Mouse (Mus musculus) ovary, postnatal 36 days (tissue): ENCODE measurements around the gene Pcgf5.
"Not testable (repeated sequence)": the region's sequence is repeated elsewhere in the genome, so short reads cannot be mapped to it uniquely, and the experiment has no call there.

Experiments
- DNase-seq: peaks from one replicate; pipeline ENCODE4 v3.0.0; 2022; ENCODE audit warnings: low spot score, mixed read lengths

Gene Pcgf5

GRCm38 (mm10) chr19:36384426-36384825 lies 36.3 kb downstream of the Pcgf5 start:
- DNase-seq, result no peak

GRCm38 (mm10) chr19:36388502-36388901 lies 40.4 kb downstream of the Pcgf5 start:
- no peak for DNase-seq

GRCm38 (mm10) chr19:36390714-36391113 lies 42.6 kb downstream of the Pcgf5 start:
- no peak for DNase-seq

- DNase-seq, result no peak
Observed at GRCm38 (mm10) chr19:36398500-36398899, 50.4 kb downstream of the Pcgf5 start.

GRCm38 (mm10) chr19:36408352-36409100 lies 60.4 kb downstream of the Pcgf5 start:
- DNase-seq, result no peak

- DNase-seq, result peak; percentile 97
Observed at GRCm38 (mm10) chr19:36409280-36409860, 61.3 kb downstream of the Pcgf5 start.

- DNase-seq, result no peak
Observed at GRCm38 (mm10) chr19:36409861-36410392, 61.8 kb downstream of the Pcgf5 start.

GRCm38 (mm10) chr19:36419885-36420284 lies 71.8 kb downstream of the Pcgf5 start:
- DNase-seq, result no peak

GRCm38 (mm10) chr19:36427195-36427876 lies 79.2 kb downstream of the Pcgf5 start:
- no peak for DNase-seq

GRCm38 (mm10) chr19:36428116-36428515 lies 80.0 kb downstream of the Pcgf5 start:
- no peak for DNase-seq

GRCm38 (mm10) chr19:36429354-36429753 lies 81.2 kb downstream of the Pcgf5 start:
- DNase-seq, result no peak

- DNase-seq, result no peak
Observed at GRCm38 (mm10) chr19:36433161-36433560, 85.1 kb downstream of the Pcgf5 start.

GRCm38 (mm10) chr19:36439894-36440714 lies 92.0 kb downstream of the Pcgf5 start:
- no peak for DNase-seq

GRCm38 (mm10) chr19:36450997-36451608 lies 103.0 kb downstream of the Pcgf5 start:
- no peak for DNase-seq

GRCm38 (mm10) chr19:36451731-36452130 lies 103.6 kb downstream of the Pcgf5 start:
- no peak for DNase-seq

- DNase-seq, result not testable (repeated sequence)
Observed at GRCm38 (mm10) chr19:36452210-36452609, 104.1 kb downstream of the Pcgf5 start.

GRCm38 (mm10) chr19:36453451-36453850 lies 105.3 kb downstream of the Pcgf5 start:
- DNase-seq, result no peak

- peak; percentile 45 for DNase-seq
Observed at GRCm38 (mm10) chr19:36470106-36470505, 122.0 kb downstream of the Pcgf5 start.

GRCm38 (mm10) chr19:36471325-36471724 lies 123.2 kb downstream of the Pcgf5 start:
- no peak for DNase-seq

- no peak for DNase-seq
Observed at GRCm38 (mm10) chr19:36476596-36476995, 128.5 kb downstream of the Pcgf5 start.

GRCm38 (mm10) chr19:36477151-36477550 lies 129.0 kb downstream of the Pcgf5 start:
- no peak for DNase-seq

GRCm38 (mm10) chr19:36477684-36478083 lies 129.6 kb downstream of the Pcgf5 start:
- no peak for DNase-seq
